Mouse (Mus musculus) CH12.LX (cell line): ENCODE results near the gene Ajm1. TPM values are rescaled to one million over a fixed set of nuclear protein-coding genes. Genes with fewer than 3 reads are reported as not detected.

Source experiments
- DNase-seq: peaks from one replicate; pipeline ENCODE4 v3.0.0-alpha.2; 2013; ENCODE audit errors: extremely low read depth
- H3K27ac ChIP-seq: 2 replicates; pipeline ENCODE4 v1.5.1; 2012; ENCODE audit warnings: low read depth, mild to moderate bottlenecking, control low read depth, moderate library complexity; ENCODE audit not compliant: insufficient read depth
- H3K27me3 ChIP-seq: replicated peaks from 2 replicates; pipeline ENCODE3; 2012; ENCODE audit warnings: inconsistent platforms
- H3K36me3 ChIP-seq, 2 experiments: replicated peaks in 1 of 2; 2 replicates each; pipeline versions ENCODE3 to v1.6.1; 2012; ENCODE audit warnings: inconsistent platforms in 1 of 2, low read length in 1 of 2, mild to moderate bottlenecking in 1 of 2, mixed read lengths in 1 of 2, moderate library complexity in 1 of 2; ENCODE audit not compliant: control insufficient read depth in 1 of 2, insufficient read depth in 1 of 2
- H3K4me1 ChIP-seq, 2 experiments: 2 replicates each; pipeline ENCODE4 v1.6.1; 2012; ENCODE audit warnings: inconsistent platforms in 1 of 2, moderate library complexity in 1 of 2; ENCODE audit not compliant: insufficient read depth in 2 of 2, control insufficient read depth in 1 of 2
- H3K4me2 ChIP-seq: 2 replicates; pipeline ENCODE4 v1.6.1; 2012; ENCODE audit warnings: low read depth, mild to moderate bottlenecking, control low read depth; ENCODE audit not compliant: poor library complexity, insufficient read depth, severe bottlenecking
- H3K4me3 ChIP-seq, 3 experiments: fragments of 150-350 bp in 1 of 3; sonication (generic) in 1 of 3; replicated peaks in 1 of 3; 2 replicates each; pipeline versions ENCODE3 to v1.5.1; 2011 to 2012; ENCODE audit warnings: low read depth in 2 of 3, low read length in 2 of 3, mild to moderate bottlenecking in 2 of 3, moderate library complexity in 2 of 3, control low read depth in 1 of 3, improper control_type of control experiment in 1 of 3, inconsistent platforms in 1 of 3, mixed read lengths in 1 of 3; ENCODE audit not compliant: poor library complexity in 1 of 3
- H3K79me2 ChIP-seq: replicated peaks from 2 replicates; pipeline ENCODE4 v1.6.1; 2012; ENCODE audit warnings: mild to moderate bottlenecking, moderate library complexity; ENCODE audit not compliant: control insufficient read depth, poor library complexity, insufficient read depth, severe bottlenecking; ENCODE audit errors: extremely low read depth
- H3K9ac ChIP-seq: 2 replicates; pipeline ENCODE4 v1.6.1; 2012; ENCODE audit warnings: low read depth, mild to moderate bottlenecking, control low read depth, moderate library complexity; ENCODE audit not compliant: insufficient read depth
- H3K9me3 ChIP-seq: replicated peaks from 2 replicates; pipeline ENCODE3; 2012; ENCODE audit warnings: low read length, inconsistent platforms, mixed read lengths
- CHD2 ChIP-seq: IDR thresholded peaks from 2 replicates; pipeline ENCODE4 v1.6.1; 2011; ENCODE audit warnings: low read length, improper control_type of control experiment
- CTCF ChIP-seq, 2 experiments: IDR thresholded peaks in 1 of 2; conservative IDR thresholded peaks in 1 of 2; 2 replicates each; pipeline ENCODE4 v1.5.1; 2011 to 2012; ENCODE audit warnings: low read depth in 2 of 2, low read length in 2 of 2, improper control_type of control experiment in 1 of 2, inconsistent platforms in 1 of 2, mild to moderate bottlenecking in 1 of 2, moderate library complexity in 1 of 2
- ELF1 ChIP-seq: IDR thresholded peaks from 2 replicates; pipeline ENCODE4 v1.6.1; 2014; ENCODE audit warnings: low read depth, mild to moderate bottlenecking, inconsistent platforms, low read length, improper control_type of control experiment
- EP300 ChIP-seq: IDR thresholded peaks from 2 replicates; pipeline ENCODE4 v1.6.1; 2011; ENCODE audit warnings: low read length, improper control_type of control experiment
- ETS1 ChIP-seq: conservative IDR thresholded peaks from 2 replicates; pipeline ENCODE4 v1.6.1; 2012; ENCODE audit warnings: low read depth, mild to moderate bottlenecking, inconsistent platforms, low read length, improper control_type of control experiment, moderate library complexity
- HCFC1 ChIP-seq: IDR thresholded peaks from 2 replicates; pipeline ENCODE4 v1.6.1; 2012; ENCODE audit warnings: low read depth, mild to moderate bottlenecking, inconsistent platforms, low read length, improper control_type of control experiment
- IRF4 ChIP-seq: IDR thresholded peaks from 2 replicates; pipeline ENCODE4 v1.6.1; 2014; ENCODE audit warnings: low read depth, mild to moderate bottlenecking, inconsistent platforms, low read length, improper control_type of control experiment
- KAT2A ChIP-seq: IDR thresholded peaks from 2 replicates; pipeline ENCODE4 v1.6.1; 2012; ENCODE audit warnings: low read length, improper control_type of control experiment, inconsistent platforms; ENCODE audit not compliant: insufficient replicate concordance
- MAFK ChIP-seq: IDR thresholded peaks from 2 replicates; pipeline ENCODE4 v1.6.1; 2011; ENCODE audit warnings: low read length, improper control_type of control experiment; ENCODE audit not compliant: insufficient replicate concordance
- MAX ChIP-seq: IDR thresholded peaks from 2 replicates; pipeline ENCODE4 v1.6.1; 2011; ENCODE audit warnings: low read length, improper control_type of control experiment
- MAZ ChIP-seq: IDR thresholded peaks from 2 replicates; pipeline ENCODE4 v1.6.1; 2012; ENCODE audit warnings: low read depth, mild to moderate bottlenecking, inconsistent platforms, low read length, improper control_type of control experiment, moderate library complexity
- MEF2A ChIP-seq: IDR thresholded peaks from 2 replicates; pipeline ENCODE4 v1.6.1; 2014; ENCODE audit warnings: low read depth, mild to moderate bottlenecking, inconsistent platforms, low read length, improper control_type of control experiment, borderline replicate concordance
- MXI1 ChIP-seq: IDR thresholded peaks from 2 replicates; pipeline ENCODE4 v1.6.1; 2011; ENCODE audit warnings: mild to moderate bottlenecking, low read depth, low read length, improper control_type of control experiment
- NELFE ChIP-seq: IDR thresholded peaks from 2 replicates; pipeline ENCODE4 v1.6.1; 2011; ENCODE audit warnings: low read depth, low read length, improper control_type of control experiment
- NRF1 ChIP-seq: IDR thresholded peaks from 2 replicates; pipeline ENCODE4 v1.6.1; 2014; ENCODE audit warnings: low read depth, mild to moderate bottlenecking, inconsistent platforms, low read length, improper control_type of control experiment, moderate library complexity
- PAX5 ChIP-seq: IDR thresholded peaks from 2 replicates; pipeline ENCODE4 v1.6.1; 2012; ENCODE audit warnings: low read length, inconsistent platforms, mixed read lengths
- POLR2AphosphoS2 ChIP-seq: IDR thresholded peaks from 2 replicates; pipeline ENCODE4 v1.6.1; 2011; ENCODE audit warnings: low read depth, low read length, improper control_type of control experiment
- RCOR1 ChIP-seq: conservative IDR thresholded peaks from 2 replicates; pipeline ENCODE4 v1.6.1; 2012; ENCODE audit warnings: low read depth, mild to moderate bottlenecking, inconsistent platforms, low read length, improper control_type of control experiment
- SIN3A ChIP-seq: IDR thresholded peaks from 2 replicates; pipeline ENCODE4 v1.6.1; 2012; ENCODE audit warnings: low read length, improper control_type of control experiment, inconsistent platforms
- SMC3 ChIP-seq: IDR thresholded peaks from 2 replicates; pipeline ENCODE4 v1.6.1; 2011; ENCODE audit warnings: low read depth, low read length, improper control_type of control experiment
- TBP ChIP-seq: conservative IDR thresholded peaks from 2 replicates; pipeline ENCODE4 v1.6.1; 2011; ENCODE audit warnings: low read depth, low read length, improper control_type of control experiment
- UBTF ChIP-seq: IDR thresholded peaks from 2 replicates; pipeline ENCODE4 v1.6.1; 2012; ENCODE audit warnings: low read depth, mild to moderate bottlenecking, inconsistent platforms, low read length, improper control_type of control experiment, moderate library complexity
- ZC3H11A ChIP-seq: IDR thresholded peaks from 2 replicates; pipeline ENCODE4 v1.6.1; 2012; ENCODE audit warnings: low read depth, mild to moderate bottlenecking, inconsistent platforms, low read length, improper control_type of control experiment
- ZMIZ1 ChIP-seq: IDR thresholded peaks from 2 replicates; pipeline ENCODE4 v1.6.1; 2012; ENCODE audit warnings: low read depth, mild to moderate bottlenecking, inconsistent platforms, low read length, improper control_type of control experiment
- dilution Hi-C: fragments of 300-500 bp; cut with MboI; formaldehyde crosslinking; loops from 2 replicates; pipeline ENCODE4 v1.14.3; 2020; ENCODE audit warnings: low sequenced_read_pairs; ENCODE audit not compliant: extremely low pct_unique_long_range_greater_than_20kb, extremely low pct_ligation_motif_present
- in situ Hi-C: fragments of 300-500 bp; cut with MboI; formaldehyde crosslinking; loops from 3 replicates; pipeline ENCODE4 v1.14.3; 2019; ENCODE audit warnings: low sequenced_read_pairs, low pct_ligation_motif_present, low pct_unique_long_range_greater_than_20kb, mixed read lengths
- polyA plus RNA-seq: library from polyadenylated mRNA; unstranded; fragments of >175 nt; gene quantifications from 2 replicates; pipeline ENCODE4 v1.2.1, GENCODE M21; 2012; ENCODE audit warnings: low read depth; ENCODE audit not compliant: insufficient read length
- total RNA-seq, 2 experiments: library from RNA; depleted of rRNA; stranded (reverse); fragments of 300-350 nt in 1 of 2; fragments of >200 nt in 1 of 2; gene quantifications; 2 replicates each; pipeline ENCODE4 v1.2.3; 2012 to 2014

Gene Ajm1
- total and polyA plus RNA-seq, 3 experiments, result 0.31 to 1.4 (median 1.4) TPM

DNA sequence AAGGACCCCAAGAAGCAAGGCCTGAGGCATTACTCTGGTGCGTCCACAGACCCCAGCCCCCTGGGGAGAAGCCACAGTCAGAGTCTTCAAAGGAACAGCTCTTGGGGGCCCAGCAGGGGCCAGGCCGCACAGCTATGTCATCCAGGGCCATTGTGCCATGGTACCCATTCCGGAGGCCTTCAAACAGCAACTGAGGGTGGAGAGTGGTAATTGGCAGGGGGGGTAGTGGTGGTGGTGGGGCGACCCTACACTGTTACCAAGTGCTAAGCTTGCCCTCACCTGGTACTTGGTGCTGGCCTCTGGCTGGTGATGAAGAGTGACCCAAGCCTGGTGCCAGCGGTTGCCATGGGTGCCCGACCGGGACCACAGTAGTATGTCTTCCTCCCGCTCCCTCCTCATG is 15.8 kb downstream of the Ajm1 start:
- no peak for DNase-seq
- TF ChIP-seq MAZ (no peak), IRF4 (no peak), ELF1 (no peak), ETS1 (no peak), UBTF (no peak), NELFE (no peak), MXI1 (no peak)
- TF ChIP-seq, all 38 proteins: peak for 0
- H3K36me3 ChIP-seq, result peaks cover 79 to 100% of the 10 kb centered on the region in 2 experiments
- H3K79me2 ChIP-seq, result no peaks in the 10 kb centered on the region
- H3K4me1 ChIP-seq, result no peaks in the 10 kb centered on the region; a peak in 1 of 4 replicates
- in situ Hi-C loops (no loop called here), dilution Hi-C loops (no loop called here)
- no peaks in the 10 kb centered on the region for H3K9me3 ChIP-seq
- no peaks in the 10 kb centered on the region for H3K27me3 ChIP-seq
- H3K9ac ChIP-seq, result no peak overlapping the region
- no peak overlapping the region for H3K4me2 ChIP-seq
- H3K27ac ChIP-seq, result no peak overlapping the region
- no peak overlapping the region for H3K4me3 ChIP-seq

DNA sequence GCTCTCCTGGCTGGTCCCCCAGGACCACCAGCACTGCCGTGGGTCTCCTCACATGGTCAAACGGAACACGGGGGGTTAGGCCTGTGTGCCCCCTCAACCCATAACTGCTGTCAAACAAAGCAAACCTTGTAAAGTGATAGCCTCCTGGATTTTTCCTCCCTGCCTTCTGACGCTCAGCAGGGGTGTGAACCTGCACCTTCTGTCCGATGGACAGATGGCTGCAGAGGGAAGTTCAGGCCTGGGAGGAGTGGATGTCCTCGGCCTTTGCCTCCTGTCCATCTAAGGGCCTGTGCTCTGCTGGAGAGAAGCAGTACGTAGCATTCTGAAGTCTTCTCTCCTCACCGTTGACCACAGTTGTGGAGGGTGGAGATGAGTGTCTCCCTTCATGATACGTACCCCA is 19.6 kb downstream of the Ajm1 start:
- no peak overlapping the region for H3K9ac ChIP-seq
- peaks cover 25% of the 10 kb centered on the region for H3K79me2 ChIP-seq
- no peak overlapping the region for H3K27ac ChIP-seq
- H3K4me2 ChIP-seq, result no peak overlapping the region
- peaks cover 67 to 78% of the 10 kb centered on the region in 2 experiments for H3K36me3 ChIP-seq
- no peak for TF ChIP-seq KAT2A
- TF ChIP-seq TBP, result no peak
- TF ChIP-seq IRF4, result no peak
- no peak for TF ChIP-seq EP300
- TF ChIP-seq PAX5, result no peak
- TF ChIP-seq ZMIZ1, result no peak
- no peak for TF ChIP-seq UBTF
- no peak for TF ChIP-seq CHD2
- TF ChIP-seq MEF2A, result no peak
- no peak for TF ChIP-seq RCOR1
- no peak for TF ChIP-seq ZC3H11A
- no peak for TF ChIP-seq POLR2AphosphoS2
- TF ChIP-seq CTCF (conservative IDR thresholded peaks at IDR 0.05 in 1 of 2, IDR thresholded peaks at IDR 0.05 in 1 of 2; ENCODE audit: low read depth in 2 of 2, low read length in 2 of 2), result no peak
- no peak for TF ChIP-seq SMC3
- no peak for TF ChIP-seq MAX
- no peak for TF ChIP-seq MAFK
- no peak for TF ChIP-seq SIN3A
- no peak for TF ChIP-seq HCFC1
- TF ChIP-seq NRF1, result no peak
- H3K4me1 ChIP-seq, result peaks cover 8 to 15% of the 10 kb centered on the region in 2 experiments
- DNase-seq, result no peak
- H3K27me3 ChIP-seq, result no peaks in the 10 kb centered on the region
- no peak overlapping the region for H3K4me3 ChIP-seq
- no peaks in the 10 kb centered on the region for H3K9me3 ChIP-seq
- dilution Hi-C loops (no loop called here), in situ Hi-C loops (no loop called here)
